In the genomic region with DNA sequence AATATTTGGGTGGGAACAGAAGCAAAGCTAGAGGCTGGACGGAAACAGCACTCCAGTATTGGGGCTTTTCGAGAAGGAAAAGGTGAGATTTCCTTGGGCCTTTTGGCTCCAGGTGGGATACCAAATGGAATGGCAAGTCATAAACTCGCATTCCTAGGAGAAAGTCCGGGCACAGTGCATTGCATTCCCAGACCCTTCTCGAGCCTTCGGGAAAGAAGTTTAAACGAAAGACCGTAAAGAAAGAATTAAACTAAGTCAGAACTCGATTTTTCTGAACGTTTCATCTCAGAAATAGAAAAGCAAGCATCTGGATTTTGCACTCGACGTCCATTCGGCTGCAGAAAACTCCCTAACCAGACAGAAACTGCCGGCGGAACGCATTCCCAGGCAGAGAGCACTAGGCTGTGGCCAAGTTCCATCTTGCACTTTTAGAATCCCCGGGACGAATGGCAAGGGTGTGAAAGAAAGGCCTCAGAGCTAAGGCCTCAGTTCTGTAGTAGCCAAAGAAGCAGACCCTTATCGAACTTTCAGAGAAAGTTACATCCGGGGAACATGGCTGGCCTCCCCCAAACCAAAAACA, we compare ENCODE assay signal across 9 mouse cellular contexts. TPM values are rescaled to one million over a fixed set of nuclear protein-coding genes. Genes with fewer than 3 reads are reported as not detected.
A peak's percentile ranks its signal among the peaks of the same experiment; 100 is the strongest.
DNase-seq lines count a peak whose midpoint lies in the region; ATAC-seq lines count a peak whose summit lies in the region.
"Had no signal": no experiment of that assay in that cellular context is flagged by ENCODE, and none has a peak within 500 bp of the region (broad histone marks: within the 10 kb centered on the region; RNA-seq: fewer than 3 reads in every experiment).

No protein-coding gene starts in this region.

- no peak overlapping the region for H3K27ac ChIP-seq in hindbrain, embryonic 11.5 days (ENCODE audit: low read depth, low read length)
- H3K27ac ChIP-seq in hindbrain, embryonic 13.5 days: no peak overlapping the region
- peak overlapping the region; percentile 99 for H3K27ac ChIP-seq in forebrain, embryonic 10.5 days
- no peak overlapping the region for H3K27ac ChIP-seq in limb, embryonic 12.5 days

- 0 out of 2 replicates have a peak overlapping the region, but pooled peaks have one; percentile 7 for H3K4me2 ChIP-seq in hindbrain, embryonic 11.5 days (replicated peaks; ENCODE audit: low read depth, low read length)
- no peak overlapping the region for H3K4me2 ChIP-seq in hindbrain, embryonic 13.5 days
- no peak overlapping the region for H3K4me2 ChIP-seq in limb, embryonic 12.5 days

- DNase-seq in hindbrain, embryonic 11.5 days (ENCODE audit: low spot score): peak; percentile 72
- peak; percentile 40 for DNase-seq in ES-CJ7 (ENCODE audit: low read depth, low spot score)
- DNase-seq in forebrain, embryonic 10.5 days (ENCODE audit: extremely low spot score, low spot score): peak; percentile 42
- no peak for DNase-seq in thymus, postnatal 10 days (ENCODE audit: low spot score in 2 of 2)
- DNase-seq in urinary bladder, adult 2 months (ENCODE audit: low spot score): no peak
- no peak for DNase-seq in spleen, postnatal 10 days (ENCODE audit: low spot score in 2 of 2)

- no peak overlapping the region for H3K4me3 ChIP-seq in hindbrain, embryonic 11.5 days (ENCODE audit: low read depth, low read length)
- no peak overlapping the region for H3K4me3 ChIP-seq in hindbrain, embryonic 13.5 days
- H3K4me3 ChIP-seq in forebrain, embryonic 10.5 days: peak overlapping the region; percentile 91
- H3K4me3 ChIP-seq in limb, embryonic 12.5 days (replicated peaks): peak overlapping the region; percentile 26; the same call in 1 of the 2 replicates

- H3K4me1 ChIP-seq in hindbrain, embryonic 11.5 days (replicated peaks; ENCODE audit: control insufficient read depth, insufficient read depth, low read length): peaks cover 13% of the 10 kb centered on the region
- H3K4me1 ChIP-seq in hindbrain, embryonic 13.5 days (replicated peaks): peaks cover 37% of the 10 kb centered on the region
- H3K4me1 ChIP-seq in forebrain, embryonic 10.5 days: peaks cover 93% of the 10 kb centered on the region
- H3K4me1 ChIP-seq in limb, embryonic 12.5 days (replicated peaks): peaks cover 47% of the 10 kb centered on the region

- H3K9me3 ChIP-seq in hindbrain, embryonic 11.5 days (ENCODE audit: control insufficient read depth, low read length): no peaks in the 10 kb centered on the region
- H3K9me3 ChIP-seq in hindbrain, embryonic 13.5 days: no peaks in the 10 kb centered on the region
- H3K9me3 ChIP-seq in forebrain, embryonic 10.5 days: no peaks in the 10 kb centered on the region
- no peaks in the 10 kb centered on the region for H3K9me3 ChIP-seq in limb, embryonic 12.5 days

- peaks cover 93% of the 10 kb centered on the region for H3K27me3 ChIP-seq in hindbrain, embryonic 11.5 days (ENCODE audit: control insufficient read depth, insufficient read depth, low read length)
- peaks cover 98% of the 10 kb centered on the region for H3K27me3 ChIP-seq in hindbrain, embryonic 13.5 days
- H3K27me3 ChIP-seq in forebrain, embryonic 10.5 days (ENCODE audit: poor library complexity, severe bottlenecking): peaks cover 97% of the 10 kb centered on the region
- H3K27me3 ChIP-seq in limb, embryonic 12.5 days: peaks cover 98% of the 10 kb centered on the region

- no peak overlapping the region for H3K9ac ChIP-seq in hindbrain, embryonic 11.5 days (ENCODE audit: low read depth, low read length)
- H3K9ac ChIP-seq in hindbrain, embryonic 13.5 days: no peak overlapping the region
- no peak overlapping the region for H3K9ac ChIP-seq in limb, embryonic 12.5 days (replicated peaks)

- ATAC-seq in hindbrain, embryonic 11.5 days (ENCODE audit: low FRiP score): no peak
- ATAC-seq in hindbrain, embryonic 13.5 days (ENCODE audit: low FRiP score): no peak
- no peak for ATAC-seq in limb, embryonic 12.5 days (ENCODE audit: insufficient number of reproducible peaks, insufficient read depth, low FRiP score, low TSS enrichment, low read depth)

- no peaks in the 10 kb centered on the region for H3K36me3 ChIP-seq in hindbrain, embryonic 11.5 days (ENCODE audit: control insufficient read depth, insufficient read depth, low read length)
- H3K36me3 ChIP-seq in hindbrain, embryonic 13.5 days: no peaks in the 10 kb centered on the region
- peaks cover 64% of the 10 kb centered on the region for H3K36me3 ChIP-seq in forebrain, embryonic 10.5 days (replicated peaks)
- H3K36me3 ChIP-seq in limb, embryonic 12.5 days: no peaks in the 10 kb centered on the region
- H3K36me3 ChIP-seq: G1E had no signal

- WGBS in hindbrain, embryonic 11.5 days: 1% methylated on average over 20 of the region's 20 CpGs
- 1% methylated on average over 20 of the region's 20 CpGs for WGBS in hindbrain, embryonic 13.5 days
- WGBS in forebrain, embryonic 10.5 days: 3% methylated on average over 20 of the region's 20 CpGs
- WGBS in limb, embryonic 12.5 days: under 1% methylated on average over 20 of the region's 20 CpGs

RNA-seq across cellular contexts. Expression of a gene that starts 5.0 kb away (rescaled TPM):
- 2.0 and 3.0 TPM in 2 replicates for polyA plus RNA-seq in hindbrain, embryonic 11.5 days (2014; fragmentation: Nextera tagmentation; extraction: Ambion mirVana)
- polyA plus RNA-seq in hindbrain, embryonic 13.5 days (2015; fragmentation: Nextera tagmentation; extraction: Ambion mirVana): 1.6 and 2.1 TPM in 2 replicates
- 39.2 and 46.1 TPM in 2 replicates for polyA plus RNA-seq in forebrain, embryonic 10.5 days (2016; fragmentation: Nextera tagmentation; extraction: Ambion mirVana)
- polyA plus RNA-seq in limb, embryonic 12.5 days (2016; fragmentation: Nextera tagmentation; extraction: Ambion mirVana): 0.97 and 1.1 TPM in 2 replicates
- 0.01 and 0.03 TPM in 2 replicates for polyA plus RNA-seq in urinary bladder, adult 2 months (2012; rRNA removed)

Comparison
In these comparisons a context has a peak if more than half of its experiments do, and no peak if none do; other contexts are left out.
1. DNase-seq: peak in hindbrain, embryonic 11.5 days (single experiment), ES-CJ7 (single experiment) and forebrain, embryonic 10.5 days (single experiment); none in thymus, postnatal 10 days (0 of 2), urinary bladder, adult 2 months (single experiment) and spleen, postnatal 10 days (0 of 2).
2. H3K4me3 ChIP-seq: peak in forebrain, embryonic 10.5 days (single experiment) and limb, embryonic 12.5 days (single experiment); none in hindbrain, embryonic 11.5 days (single experiment) and hindbrain, embryonic 13.5 days (single experiment).
3. RNA of a gene that starts 5.0 kb away (polyA plus RNA-seq): 39.2 to 46.1 TPM in forebrain, embryonic 10.5 days; 2.0 to 3.0 TPM in hindbrain, embryonic 11.5 days, 1.6 to 2.1 TPM in hindbrain, embryonic 13.5 days, 0.97 to 1.1 TPM in limb, embryonic 12.5 days and 0.01 to 0.03 TPM in urinary bladder, adult 2 months; every median in the first group is over 10 times any median in the second.